Mouse (Mus musculus): ENCODE measurements around the gene Exoc3l4.

DNA sequence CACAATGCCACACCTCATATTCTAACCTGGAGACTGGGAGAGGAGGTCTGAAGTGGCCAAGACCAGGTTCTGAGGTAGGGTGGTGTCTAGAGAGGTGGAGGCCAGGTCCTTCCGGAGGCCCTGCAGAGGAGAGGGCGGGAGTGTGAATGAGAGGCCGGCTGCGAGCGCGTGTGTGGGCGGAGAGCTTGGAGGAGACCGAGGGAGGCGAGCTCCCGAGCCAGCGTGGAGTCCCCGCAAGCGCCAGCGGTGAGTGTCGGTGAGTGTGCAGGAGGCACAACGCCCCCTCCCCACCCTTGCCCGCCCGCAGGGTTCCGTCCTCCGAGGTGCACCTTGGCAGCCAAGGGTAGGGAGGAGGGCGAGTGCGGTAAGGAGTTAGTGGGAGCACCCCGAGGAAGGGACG, 10.2 kb upstream of the Exoc3l4 start, which contains the start of gene Lbhd2:
- no peak for TF ChIP-seq CTCF (IDR thresholded peaks at IDR 0.05; ENCODE audit: insufficient read depth, low read length)
- no peak for TF ChIP-seq POLR2A (IDR thresholded peaks at IDR 0.05; ENCODE audit: borderline replicate concordance, extremely low read depth, low read depth, low read length)

Data from lung, adult 2 months (tissue).